8 mouse cellular contexts compared by ENCODE assay signal in the genomic region with DNA sequence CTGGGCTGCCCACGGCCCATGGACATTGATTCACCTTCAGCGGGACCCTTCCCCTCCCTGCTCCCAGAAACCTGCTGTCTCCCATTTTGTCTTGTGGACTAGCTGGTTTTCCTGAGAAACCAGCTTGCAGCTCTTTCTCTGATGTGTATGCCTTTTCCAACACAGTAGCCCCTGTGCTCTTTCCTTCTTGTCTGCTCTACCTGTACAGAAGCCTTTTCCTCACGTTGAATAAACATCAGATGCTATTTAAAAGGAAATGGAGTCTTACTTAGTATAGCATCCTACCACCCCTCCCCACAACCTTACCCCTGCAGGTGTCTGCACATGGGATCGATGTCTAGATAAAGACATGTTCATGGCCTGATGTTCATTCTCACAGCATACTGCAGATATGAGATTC. TPM values are rescaled to one million over a fixed set of nuclear protein-coding genes. Genes with fewer than 3 reads are reported as not detected.
DNase-seq lines count a peak whose midpoint lies in the region; ATAC-seq and TF ChIP-seq lines count a peak whose summit lies in the region.
"Not testable (repeated sequence)": the region's sequence is repeated elsewhere in the genome, so short reads cannot be mapped to it uniquely, and the experiment has no call there.
"Had no signal": no experiment of that assay in that cellular context is flagged by ENCODE, and none has a peak within 500 bp of the region (broad histone marks: within the 10 kb centered on the region; RNA-seq: fewer than 3 reads in every experiment).

A gene (minus strand): TSS at position 101 of the 400 bp plus-strand sequence.

- not testable (repeated sequence) for TF ChIP-seq CTCF in intestine, postnatal 0 days (IDR thresholded peaks at IDR 0.05; ENCODE audit: low read depth); lung, postnatal 0 days (IDR thresholded peaks at IDR 0.05)

- H3K9ac ChIP-seq in forebrain, embryonic 13.5 days = peak within 1 kb of the TSS; percentile 66
- peak within 1 kb of the TSS; percentile 75 for H3K9ac ChIP-seq in heart, embryonic 16.5 days (ENCODE audit: low read length)
- H3K9ac ChIP-seq in intestine, postnatal 0 days (ENCODE audit: low read depth, low read length) = peak within 1 kb of the TSS; percentile 34; the same call in 1 of the 2 replicates
- H3K9ac ChIP-seq in limb, embryonic 15.5 days = peak within 1 kb of the TSS; percentile 40
- H3K9ac ChIP-seq in lung, postnatal 0 days (replicated peaks; ENCODE audit: low read depth) = 0 out of 2 replicates have a peak within 1 kb of the TSS, but pooled peaks have one; percentile 19
- H3K9ac ChIP-seq in neural tube, embryonic 12.5 days = peak within 1 kb of the TSS; percentile 61

- not testable (repeated sequence) for DNase-seq in lung, postnatal 0 days (ENCODE audit: low spot score)

- H3K27me3 ChIP-seq in forebrain, embryonic 13.5 days; heart, embryonic 16.5 days (ENCODE audit: control insufficient read depth, insufficient read depth, low read length); intestine, postnatal 0 days (replicated peaks; ENCODE audit: control insufficient read depth, insufficient read depth, low read length); limb, embryonic 15.5 days; lung, postnatal 0 days (replicated peaks; ENCODE audit: insufficient read depth, low read length); neural tube, embryonic 12.5 days (replicated peaks): not testable (repeated sequence)

- H3K36me3 ChIP-seq in forebrain, embryonic 13.5 days (ENCODE audit: poor library complexity, severe bottlenecking); heart, embryonic 16.5 days (ENCODE audit: control insufficient read depth, insufficient read depth); intestine, postnatal 0 days (ENCODE audit: control insufficient read depth, insufficient read depth); limb, embryonic 15.5 days; lung, postnatal 0 days (ENCODE audit: insufficient read depth, low read length); neural tube, embryonic 12.5 days: not testable (repeated sequence)

- not testable (repeated sequence) for H3K9me3 ChIP-seq in forebrain, embryonic 13.5 days (replicated peaks); heart, embryonic 16.5 days (replicated peaks; ENCODE audit: control insufficient read depth, low read length); intestine, postnatal 0 days (ENCODE audit: control insufficient read depth); limb, embryonic 15.5 days; lung, postnatal 0 days (ENCODE audit: low read length); neural tube, embryonic 12.5 days

- not testable (repeated sequence) for ATAC-seq in forebrain, embryonic 13.5 days; heart, embryonic 16.5 days (replicated peaks; ENCODE audit: extremely low read depth, insufficient read depth, low FRiP score); intestine, postnatal 0 days; limb, embryonic 15.5 days (ENCODE audit: insufficient number of reproducible peaks, low FRiP score, low TSS enrichment, low read depth); lung, postnatal 0 days; neural tube, embryonic 12.5 days (ENCODE audit: low FRiP score, low read depth)

- WGBS in forebrain, embryonic 13.5 days = 80% methylated on average over 3 of the region's 4 CpGs
- WGBS in heart, embryonic 16.5 days = 69% methylated on average over 3 of the region's 4 CpGs
- 73% methylated on average over 2 of the region's 4 CpGs for WGBS in intestine, postnatal 0 days
- 71% methylated on average over 3 of the region's 4 CpGs for WGBS in limb, embryonic 15.5 days
- 90% methylated on average over 3 of the region's 4 CpGs for WGBS in lung, postnatal 0 days
- WGBS in neural tube, embryonic 12.5 days = 57% methylated on average over 3 of the region's 4 CpGs

- H3K4me2 ChIP-seq in forebrain, embryonic 13.5 days = peak within 1 kb of the TSS; percentile 59
- H3K4me2 ChIP-seq in heart, embryonic 16.5 days (ENCODE audit: low read depth, low read length) = peak within 1 kb of the TSS; percentile 69
- peak within 1 kb of the TSS; percentile 61 for H3K4me2 ChIP-seq in intestine, postnatal 0 days (replicated peaks; ENCODE audit: low read depth)
- H3K4me2 ChIP-seq in limb, embryonic 15.5 days = peak within 1 kb of the TSS; percentile 45
- peak within 1 kb of the TSS; percentile 53 for H3K4me2 ChIP-seq in lung, postnatal 0 days (replicated peaks; ENCODE audit: low read depth, low read length)
- H3K4me2 ChIP-seq in neural tube, embryonic 12.5 days (replicated peaks) = peak within 1 kb of the TSS; percentile 56

- H3K4me1 ChIP-seq in brown adipose tissue, adult 24 weeks (ENCODE audit: control insufficient read depth, insufficient read depth, insufficient read length, low read length); forebrain, embryonic 13.5 days; heart, embryonic 16.5 days (ENCODE audit: control insufficient read depth, insufficient read depth, low read length); intestine, postnatal 0 days (replicated peaks; ENCODE audit: control insufficient read depth, insufficient read depth, low read length); limb, embryonic 15.5 days; lung, postnatal 0 days (ENCODE audit: insufficient read depth, low read depth, low read length); neural tube, embryonic 12.5 days: not testable (repeated sequence)

- H3K4me3 ChIP-seq in brown adipose tissue, adult 24 weeks (ENCODE audit: insufficient read depth, low read depth, low read length) = peak within 1 kb of the TSS; percentile 90
- peak within 1 kb of the TSS; percentile 43 for H3K4me3 ChIP-seq in forebrain, embryonic 13.5 days
- H3K4me3 ChIP-seq in heart, embryonic 16.5 days (ENCODE audit: low read length) = peak within 1 kb of the TSS; percentile 60
- peak within 1 kb of the TSS; percentile 34 for H3K4me3 ChIP-seq in intestine, postnatal 0 days (ENCODE audit: low read depth, low read length)
- peak within 1 kb of the TSS; percentile 47 for H3K4me3 ChIP-seq in limb, embryonic 15.5 days
- H3K4me3 ChIP-seq in lung, postnatal 0 days (ENCODE audit: low read depth, low read length) = peak within 1 kb of the TSS; percentile 39
- peak within 1 kb of the TSS; percentile 36 for H3K4me3 ChIP-seq in neural tube, embryonic 12.5 days

- H3K27ac ChIP-seq in brown adipose tissue, adult 24 weeks (replicated peaks; ENCODE audit: low read depth, low read length) = peak within 1 kb of the TSS; percentile 68
- peak within 1 kb of the TSS; percentile 35 for H3K27ac ChIP-seq in forebrain, embryonic 13.5 days
- peak within 1 kb of the TSS; percentile 73 for H3K27ac ChIP-seq in heart, embryonic 16.5 days (ENCODE audit: low read length)
- 0 out of 2 replicates have a peak within 1 kb of the TSS, but pooled peaks have one; percentile 21 for H3K27ac ChIP-seq in intestine, postnatal 0 days (ENCODE audit: low read depth, low read length)
- peak within 1 kb of the TSS; percentile 7; the same call in 1 of the 2 replicates for H3K27ac ChIP-seq in limb, embryonic 15.5 days
- H3K27ac ChIP-seq in lung, postnatal 0 days (ENCODE audit: low read length) = 0 out of 2 replicates have a peak within 1 kb of the TSS, but pooled peaks have one; percentile 20
- H3K27ac ChIP-seq in neural tube, embryonic 12.5 days = not testable (repeated sequence)

- TF ChIP-seq EP300 in lung, postnatal 0 days (IDR thresholded peaks at IDR 0.05) = not testable (repeated sequence)

RNA-seq across cellular contexts. Expression of the gene that starts here (rescaled TPM):
- polyA plus RNA-seq in brown adipose tissue, adult 24 weeks (2012; ENCODE audit: insufficient read depth, insufficient read length, missing spikeins) = not detected in 2 replicates
- polyA plus RNA-seq in forebrain, embryonic 13.5 days (2015; fragmentation: Nextera tagmentation; extraction: Ambion mirVana) = not detected in 2 replicates
- polyA plus RNA-seq in heart, embryonic 16.5 days (2015; fragmentation: Nextera tagmentation; extraction: Ambion mirVana) = not detected in 2 replicates
- polyA plus RNA-seq in intestine, postnatal 0 days (2015; fragmentation: Nextera tagmentation; extraction: Ambion mirVana) = not detected in 2 replicates
- not detected in 2 replicates for polyA plus RNA-seq in limb, embryonic 15.5 days (2015; fragmentation: Nextera tagmentation; extraction: Ambion mirVana)
- polyA plus RNA-seq in lung, postnatal 0 days (2015; fragmentation: Nextera tagmentation; extraction: Ambion mirVana) = not detected in 2 replicates
- not detected in 2 replicates for polyA plus RNA-seq in neural tube, embryonic 12.5 days (2016; fragmentation: Nextera tagmentation; extraction: Ambion mirVana)
- polyA plus RNA-seq: CD4-positive, CD25-positive, alpha-beta regulatory T cell, adult 4 months had no signal

Comparison
In these comparisons a context has a peak if more than half of its experiments do, and no peak if none do; other contexts are left out.
1. H3K4me3 ChIP-seq: peak in every context shown above with its lines; median percentile 90 in brown adipose tissue, adult 24 weeks; 60 in heart, embryonic 16.5 days; 47 in limb, embryonic 15.5 days; 43 in forebrain, embryonic 13.5 days; 39 in lung, postnatal 0 days; 36 in neural tube, embryonic 12.5 days; 34 in intestine, postnatal 0 days.
2. H3K9ac ChIP-seq: peak in every context shown above with its lines; median percentile 75 in heart, embryonic 16.5 days; 66 in forebrain, embryonic 13.5 days; 61 in neural tube, embryonic 12.5 days; 40 in limb, embryonic 15.5 days; 34 in intestine, postnatal 0 days; 19 in lung, postnatal 0 days.